Mouse (Mus musculus) forebrain, embryonic 14.5 days (tissue): ENCODE data around the gene Ccdc28b. TPM values are rescaled to one million over a fixed set of nuclear protein-coding genes. Genes with fewer than 3 reads are reported as not detected.

Source experiments
- ATAC-seq: fragments of 200-750 bp; cut with Nextera tagmentation; 2 replicates; pipeline ENCODE4 v1.8.0; 2017; ENCODE audit warnings: mild to moderate bottlenecking, moderate library complexity
- DNase-seq: peaks from one replicate; pipeline ENCODE4 v3.0.0-alpha.2; 2015; ENCODE audit warnings: low spot score
- H3K27ac ChIP-seq: fragments of 300-500 bp; sonication (generic); 2 replicates; pipeline ENCODE4 v1.5.1; 2014; ENCODE audit warnings: low read depth, mild to moderate bottlenecking, control low read depth, low read length, moderate library complexity
- H3K27me3 ChIP-seq: fragments of 300-500 bp; sonication (generic); replicated peaks from 2 replicates; pipeline ENCODE4 v1.6.1; 2014; ENCODE audit warnings: low read length, control low read depth, mixed read lengths; ENCODE audit not compliant: control insufficient read depth, insufficient read depth
- H3K36me3 ChIP-seq: fragments of 300-500 bp; sonication (generic); 2 replicates; pipeline ENCODE4 v1.6.1; 2014; ENCODE audit warnings: low read length, control low read depth; ENCODE audit not compliant: control insufficient read depth, insufficient read depth
- H3K4me1 ChIP-seq: fragments of 300-500 bp; sonication (generic); 2 replicates; pipeline ENCODE4 v1.6.1; 2014; ENCODE audit warnings: antibody characterized with exemption, low read length, control low read depth; ENCODE audit not compliant: control insufficient read depth, insufficient read depth
- H3K4me2 ChIP-seq: fragments of 300-500 bp; sonication (generic); 2 replicates; pipeline ENCODE4 v1.6.1; 2014; ENCODE audit warnings: mild to moderate bottlenecking, control low read depth, low read length
- H3K4me3 ChIP-seq: fragments of 300-500 bp; sonication (generic); 2 replicates; pipeline ENCODE4 v1.5.1; 2014; ENCODE audit warnings: low read depth, low read length, control low read depth
- H3K9ac ChIP-seq: fragments of 300-500 bp; sonication (generic); 2 replicates; pipeline ENCODE4 v1.6.1; 2014; ENCODE audit warnings: mild to moderate bottlenecking, low read length, control low read depth, moderate library complexity
- H3K9me3 ChIP-seq: fragments of 300-500 bp; sonication (generic); replicated peaks from 2 replicates; pipeline ENCODE4 v1.6.1; 2016; ENCODE audit warnings: low read length, control low read depth, mixed read lengths; ENCODE audit not compliant: control insufficient read depth
- WGBS: fragments of 180-500 bp; shearing (Covaris S2); extraction: QIAGEN DNeasy Blood & Tissue Kit; methylation state at CpG from one replicate; pipeline ENCODE4 v1.1.7; 2014; 5-methylcytosine and 5-hydroxymethylcytosine counted together
- polyA plus RNA-seq: library from polyadenylated mRNA; unstranded; fragments of >200 nt; fragmentation: Nextera tagmentation; extraction: Ambion mirVana; gene quantifications from 2 replicates; pipeline ENCODE4 v1.2.1, GENCODE M21; 2014

Ccdc28b gene
- polyA plus RNA-seq, 1 experiment from 2014 or later = 112 TPM

- Histone ChIP-seq H3K36me3 (no peaks in the 10 kb centered on the region), H3K27ac (no peak overlapping the region), H3K4me1 (no peaks in the 10 kb centered on the region), H3K4me2 (no peak overlapping the region), H3K4me3 (no peak overlapping the region), H3K9ac (no peak overlapping the region), H3K27me3 (no peaks in the 10 kb centered on the region), H3K9me3 (no peaks in the 10 kb centered on the region)
- ATAC-seq (no peak), DNase-seq (no peak)
- 89% methylated on average over 13 of the region's 13 CpGs for WGBS
These were observed 51.3 kb downstream of the Ccdc28b start for GRCm38 (mm10) chr4:129572236-129573092.

- Histone ChIP-seq H3K4me1 (no peaks in the 10 kb centered on the region), H3K9ac (no peak overlapping the region), H3K9me3 (no peaks in the 10 kb centered on the region), H3K27me3 (no peaks in the 10 kb centered on the region), H3K27ac (no peak overlapping the region), H3K36me3 (no peaks in the 10 kb centered on the region), H3K4me3 (no peak overlapping the region), H3K4me2 (no peak overlapping the region)
- no peak for ATAC-seq
- 73% methylated on average over 8 of the region's 8 CpGs for WGBS
- DNase-seq = no peak
These were observed 52.1 kb downstream of the Ccdc28b start for GRCm38 (mm10) chr4:129571551-129572084.

- H3K4me2 ChIP-seq = no peak overlapping the region
- 89% methylated on average over 6 of the region's 6 CpGs for WGBS
- no peaks in the 10 kb centered on the region for H3K4me1 ChIP-seq
- H3K36me3 ChIP-seq = no peaks in the 10 kb centered on the region
- no peaks in the 10 kb centered on the region for H3K27me3 ChIP-seq
- DNase-seq (no peak), ATAC-seq (no peak)
- no peak overlapping the region for H3K27ac ChIP-seq
- H3K9me3 ChIP-seq = no peaks in the 10 kb centered on the region
- H3K4me3 ChIP-seq = no peak overlapping the region
- H3K9ac ChIP-seq = no peak overlapping the region
These were observed 53.7 kb downstream of the Ccdc28b start for GRCm38 (mm10) chr4:129570028-129570427.

Other genes starting within 250 kb of the Ccdc28b start
- 5.8 and 6.6 TPM in 2 replicates for gene Zbtb8a, start 245.8 kb downstream of the Ccdc28b start, polyA plus RNA-seq
- gene Zbtb8b, start 183.1 kb downstream of the Ccdc28b start, polyA plus RNA-seq = 6.5 and 8.0 TPM in 2 replicates
- gene Bsdc1, start 162.4 kb downstream of the Ccdc28b start, polyA plus RNA-seq = 35.4 and 38.1 TPM in 2 replicates
- 0.28 TPM in 1 of 2 replicates, not detected in the other for gene Tssk3, start 132.9 kb downstream of the Ccdc28b start, polyA plus RNA-seq
- not detected in 2 replicates for gene Fam229a, start 132.8 kb downstream of the Ccdc28b start, polyA plus RNA-seq
- 1,632 and 1,731 TPM in 2 replicates for gene Marcksl1, start 110.4 kb downstream of the Ccdc28b start, polyA plus RNA-seq
- gene Hdac1, start 81.2 kb downstream of the Ccdc28b start, polyA plus RNA-seq = 132 and 154 TPM in 2 replicates
- gene Lck, start 50.3 kb downstream of the Ccdc28b start, polyA plus RNA-seq = 8.2 and 9.0 TPM in 2 replicates
- gene Fam167b, start 45.4 kb downstream of the Ccdc28b start, polyA plus RNA-seq = not detected in 2 replicates
- 259 and 316 TPM in 2 replicates for gene Eif3i, start 23.3 kb downstream of the Ccdc28b start, polyA plus RNA-seq
- gene Tmem234, start 23.3 kb downstream of the Ccdc28b start, polyA plus RNA-seq = 144 and 179 TPM in 2 replicates
- gene Dcdc2b, start 9.7 kb downstream of the Ccdc28b start, polyA plus RNA-seq = 2.2 and 3.2 TPM in 2 replicates
- gene Iqcc, start 4.8 kb downstream of the Ccdc28b start, polyA plus RNA-seq = 23.6 and 29.4 TPM in 2 replicates
- 65.4 and 71.6 TPM in 2 replicates for gene Txlna, start 17.1 kb upstream of the Ccdc28b start, polyA plus RNA-seq
- gene Kpna6, start 48.8 kb upstream of the Ccdc28b start, polyA plus RNA-seq = 16.5 TPM in 2 replicates
- 42.0 and 47.4 TPM in 2 replicates for gene Tmem39b, start 72.9 kb upstream of the Ccdc28b start, polyA plus RNA-seq
- gene Khdrbs1, start 118.4 kb upstream of the Ccdc28b start, polyA plus RNA-seq = 133 and 136 TPM in 2 replicates
- gene Ptp4a2, start 187.3 kb upstream of the Ccdc28b start, polyA plus RNA-seq = 213 and 214 TPM in 2 replicates